Mouse (Mus musculus): Measurements from ENCODE around the gene Cadm4.
"Not testable (repeated sequence)": the region's sequence is repeated elsewhere in the genome, so short reads cannot be mapped to it uniquely, and the experiment has no call there.

Cadm4 gene

DNA sequence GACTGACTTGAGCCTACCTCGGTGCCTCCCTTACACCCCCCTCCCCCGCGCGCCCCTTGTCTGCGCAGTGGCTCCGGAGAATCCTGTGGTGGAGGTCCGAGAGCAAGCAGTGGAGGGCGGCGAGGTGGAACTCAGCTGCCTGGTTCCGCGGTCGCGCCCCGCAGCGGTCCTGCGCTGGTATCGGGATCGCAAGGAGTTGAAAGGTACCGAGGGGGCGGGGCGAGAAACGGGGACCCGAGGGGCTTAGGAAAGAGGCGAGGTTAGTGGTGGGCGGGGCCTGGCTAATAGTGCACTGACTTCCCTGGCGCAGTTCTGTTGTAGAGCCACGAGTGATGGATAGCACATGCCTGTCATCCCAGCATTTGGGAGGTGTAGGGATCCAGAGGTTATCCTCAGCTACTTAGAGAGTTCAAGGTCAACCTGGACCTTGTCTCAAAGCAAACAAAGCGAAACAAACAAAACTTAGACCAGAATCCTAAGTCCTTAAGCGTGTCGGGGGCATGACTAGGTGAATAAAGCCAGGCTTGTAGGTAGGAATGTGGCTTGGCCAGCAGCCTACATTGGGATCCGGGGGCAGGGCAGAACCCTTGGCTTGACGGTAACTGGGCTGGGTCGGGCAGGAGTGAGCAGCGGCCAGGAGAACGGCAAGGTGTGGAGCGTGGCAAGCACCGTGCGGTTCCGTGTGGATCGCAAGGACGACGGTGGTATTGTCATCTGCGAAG, 18.2 kb downstream of the Cadm4 start:
- in situ Hi-C loops (cut with MboI, MseI), result no loop called here

DNA sequence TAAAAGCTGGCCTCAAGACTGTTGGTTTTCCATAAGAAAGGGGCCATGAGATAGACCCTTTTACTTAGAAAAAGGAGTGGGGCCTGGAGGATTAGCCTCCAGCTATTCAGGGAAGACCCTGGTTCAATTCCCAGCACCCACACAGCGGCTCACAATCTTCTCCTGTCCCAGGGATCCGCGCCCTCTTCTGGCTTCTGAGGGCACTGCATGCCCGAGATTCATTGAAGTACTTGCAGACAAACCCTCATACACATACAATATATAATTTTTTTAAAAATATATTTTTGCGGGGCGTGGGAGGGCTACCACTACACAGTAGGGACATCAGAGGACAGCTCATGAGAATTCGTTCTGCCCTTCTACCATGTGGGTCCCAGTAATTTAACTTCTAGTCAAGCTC, 19.1 kb downstream of the Cadm4 start:
- in situ Hi-C loops (cut with MboI, MseI), result no loop called here

DNA sequence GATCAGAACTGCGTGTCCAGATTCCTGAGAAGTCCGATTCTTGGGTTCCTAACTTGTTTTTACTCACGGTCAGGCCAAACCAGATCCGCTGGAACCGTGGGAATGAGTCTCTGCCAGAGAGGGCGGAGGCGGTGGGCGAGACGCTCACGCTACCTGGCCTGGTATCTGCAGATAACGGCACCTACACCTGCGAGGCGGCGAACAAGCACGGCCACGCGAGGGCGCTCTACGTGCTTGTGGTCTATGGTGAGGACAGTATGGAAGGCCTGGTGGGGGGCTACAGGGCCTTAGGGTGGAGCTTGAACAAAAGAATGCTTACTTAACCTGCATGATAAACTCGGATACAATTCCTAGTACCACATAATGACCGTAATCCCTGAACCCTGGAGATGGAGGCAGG, 19.7 kb downstream of the Cadm4 start:
- in situ Hi-C loops (cut with MboI, MseI), result no loop called here

DNA sequence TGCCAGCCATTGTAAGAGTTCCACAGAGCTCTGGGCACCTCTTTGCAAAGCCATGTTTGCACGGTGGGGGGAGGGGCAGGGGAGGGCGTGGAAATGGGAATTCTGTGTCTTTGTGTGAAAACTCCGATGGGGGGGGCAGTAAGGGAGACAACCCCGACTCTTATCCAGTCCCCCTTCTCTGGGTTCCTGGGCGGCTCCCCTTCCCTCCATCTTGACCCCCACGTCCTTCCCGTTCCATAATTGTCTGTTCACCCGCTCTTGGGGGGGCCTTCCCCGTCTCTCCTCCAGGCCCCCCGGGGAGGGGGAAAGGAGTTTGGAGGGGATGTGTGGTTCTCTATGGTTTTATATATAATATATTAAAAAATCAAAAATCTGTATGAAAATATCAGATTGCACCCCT, 22.2 kb downstream of the Cadm4 start:
- in situ Hi-C loops (cut with MboI, MseI), result no loop called here

DNA sequence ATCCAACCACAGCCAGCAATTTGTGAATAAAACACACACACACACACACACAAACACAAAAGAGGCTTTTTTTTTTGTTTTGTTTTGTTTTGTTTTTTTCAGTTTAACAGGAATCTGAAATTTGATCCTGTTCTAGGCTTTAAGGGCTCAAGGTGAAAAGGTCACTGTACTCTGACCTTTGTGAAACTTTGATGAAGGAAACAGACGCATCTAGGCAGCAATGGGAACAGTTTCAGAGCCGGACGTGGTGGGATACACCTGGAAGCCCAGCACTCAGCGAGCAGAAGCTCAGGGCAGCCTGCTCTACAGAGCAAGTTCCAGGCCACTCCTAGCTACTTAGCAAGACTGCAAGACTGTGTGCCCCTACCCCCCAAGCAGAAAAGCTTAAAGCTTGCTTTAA, 23.0 kb downstream of the Cadm4 start:
- in situ Hi-C loops (cut with MboI, MseI), result no loop called here

DNA sequence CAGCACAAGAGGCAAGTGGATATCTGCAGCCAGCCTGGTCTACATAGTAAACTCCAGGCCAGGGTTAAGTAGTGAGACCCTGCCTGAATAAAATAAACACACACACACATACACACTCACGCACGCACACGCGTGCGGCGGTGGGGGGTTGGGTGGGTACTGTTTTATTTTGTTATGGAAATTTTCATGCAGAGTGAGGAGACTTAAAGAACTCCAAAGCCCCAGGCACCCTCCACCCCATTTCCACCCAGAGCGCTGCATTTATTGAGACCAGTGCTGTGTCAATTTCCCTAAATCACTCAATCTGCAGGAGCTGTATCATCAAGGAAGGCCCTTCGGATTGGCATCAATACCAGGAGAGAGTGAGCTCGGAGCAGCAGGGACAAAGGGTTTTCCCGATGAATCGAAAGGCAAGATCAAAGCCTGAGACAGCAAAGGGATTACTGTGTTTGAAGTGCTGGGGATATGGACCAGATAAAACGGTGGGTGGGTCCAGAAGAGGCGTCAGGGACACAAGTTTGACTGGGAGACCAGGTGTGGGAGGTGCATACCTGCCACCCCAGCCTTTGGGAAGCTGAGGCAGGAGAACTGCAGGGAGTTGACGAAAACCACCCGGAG, 23.7 kb downstream of the Cadm4 start:
- in situ Hi-C loops (cut with MboI, MseI), result no loop called here

DNA sequence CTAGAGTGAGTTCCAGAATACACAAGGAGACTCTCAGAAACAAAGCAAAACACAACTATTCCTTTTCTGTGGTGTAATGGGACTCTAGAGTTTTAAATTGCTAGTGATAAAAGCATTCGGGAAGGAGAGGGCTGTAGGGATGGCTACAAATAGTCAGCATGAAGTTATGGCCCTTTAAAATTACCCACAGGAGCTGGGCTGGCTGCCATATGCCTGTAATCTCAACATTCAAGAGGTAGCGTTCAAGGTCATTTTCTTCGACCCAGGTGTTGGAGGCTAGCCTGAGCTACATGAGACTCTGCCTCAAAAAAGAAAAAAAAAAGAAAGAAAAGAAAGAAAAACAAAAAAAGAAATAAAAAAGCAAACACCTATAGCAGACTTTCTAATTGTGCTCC, 24.2 kb downstream of the Cadm4 start:
- in situ Hi-C loops (cut with MboI, MseI), result no loop called here

DNA sequence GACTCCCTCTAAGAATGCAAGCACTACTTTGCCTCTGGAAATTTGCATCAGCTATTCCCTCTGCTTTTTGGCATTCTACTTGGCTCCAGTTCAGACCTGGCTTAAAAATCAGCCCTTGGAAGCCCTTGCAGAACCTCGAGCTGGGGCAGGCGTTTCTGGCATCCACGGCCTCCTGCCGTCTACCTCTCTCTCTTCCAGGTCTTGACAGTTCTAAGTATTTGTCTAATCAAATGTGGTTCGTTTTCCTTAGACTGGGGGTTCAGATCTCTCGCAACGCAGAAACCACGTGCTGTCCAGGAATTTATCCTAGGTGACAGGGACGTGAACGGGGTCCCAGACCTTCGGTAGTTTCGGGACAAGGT, 24.6 kb downstream of the Cadm4 start:
- in situ Hi-C loops (cut with MboI, MseI), result no loop called here

DNA sequence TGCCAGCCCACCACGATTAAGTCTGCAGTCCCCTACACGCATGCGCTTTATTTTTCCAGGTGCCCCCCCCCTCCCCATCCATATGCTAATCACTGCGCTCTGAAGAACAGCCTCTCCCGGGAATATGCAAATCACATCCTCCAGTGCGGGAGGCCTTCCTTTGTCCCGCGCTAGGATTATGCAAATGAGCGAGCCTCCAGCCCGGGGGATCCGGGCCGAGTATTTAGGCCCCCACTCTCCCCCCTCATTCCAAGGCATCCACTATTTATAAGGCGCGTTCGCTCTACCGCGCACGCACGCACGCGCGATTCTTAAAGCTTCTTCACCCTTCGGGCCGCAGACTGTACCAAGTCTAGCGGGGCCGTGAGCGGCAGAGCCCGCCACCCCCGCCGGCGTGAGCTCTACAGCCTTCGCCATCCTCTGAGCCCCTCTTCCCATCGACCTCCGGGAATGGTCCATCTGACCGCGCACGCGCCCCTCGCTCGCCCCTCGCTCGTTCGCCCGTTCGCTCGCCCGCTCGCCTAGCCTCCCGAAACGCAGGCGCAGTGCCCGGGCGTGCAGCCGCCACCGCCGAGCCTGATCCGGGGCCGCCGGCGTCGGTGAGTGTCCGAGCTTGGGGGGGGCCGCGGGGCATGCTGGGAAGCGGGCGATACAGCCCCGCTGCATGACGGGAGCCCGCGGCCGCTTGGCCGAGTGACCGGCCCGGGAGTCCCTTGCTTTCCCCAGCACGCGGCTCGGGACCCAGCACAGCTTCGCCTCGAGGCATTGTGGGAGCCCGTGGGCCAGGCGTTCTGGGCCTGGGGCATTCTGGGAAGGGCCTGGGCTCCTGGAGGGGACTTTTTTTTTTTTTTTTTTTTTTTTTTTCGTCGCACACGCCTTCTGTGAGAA, 25.3 kb downstream of the Cadm4 start, which contains the start of gene Zfp428:
Zfp428 (plus strand) TSS at position 169 of the 888 bp plus-strand sequence.
- in situ Hi-C loops (cut with MboI, MseI), result no loop called here

DNA sequence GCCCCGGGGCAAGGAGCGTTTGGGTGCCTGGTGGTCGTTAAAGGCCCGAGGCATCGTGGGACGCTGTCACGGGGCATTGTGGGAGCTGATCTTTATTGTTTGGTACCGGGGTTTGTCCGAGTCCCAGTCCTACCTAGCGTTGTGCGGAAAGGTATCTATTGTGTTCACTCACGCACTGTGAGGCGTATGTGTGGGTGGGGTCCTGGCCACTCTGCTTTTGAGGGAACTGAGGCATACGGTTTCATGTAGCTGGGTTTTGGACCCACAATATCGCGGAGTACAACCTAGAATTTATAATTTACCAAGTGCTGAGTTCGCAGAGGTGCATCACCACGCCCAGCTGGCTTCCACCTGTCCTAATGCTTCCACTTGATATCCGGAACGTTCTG, 25.9 kb downstream of the Cadm4 start:
- in situ Hi-C loops (cut with MboI, MseI), result no loop called here

DNA sequence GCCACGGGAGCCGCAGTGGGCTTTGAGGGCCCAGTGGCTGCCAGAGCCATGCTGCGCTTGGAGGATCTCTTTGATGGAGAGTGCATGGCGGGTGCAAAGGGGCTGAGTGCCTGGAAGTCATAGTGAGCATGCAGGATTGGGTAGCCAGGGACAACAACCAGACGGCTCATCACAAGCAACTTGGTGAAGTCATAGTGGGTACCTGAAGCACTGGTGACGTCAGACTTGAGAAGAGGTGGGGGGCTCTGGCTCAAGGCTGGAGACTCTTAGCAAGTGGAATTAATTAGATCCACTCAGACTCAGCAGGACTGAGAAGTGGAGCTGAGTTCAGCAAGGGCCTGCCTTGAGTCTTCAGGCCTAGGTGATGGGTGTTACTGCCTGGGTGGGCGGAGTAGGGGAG, 30.5 kb downstream of the Cadm4 start, which contains the start of gene AC161166.1:
AC161166.1 (minus strand) TSS at position 101 of the 400 bp plus-strand sequence.
- in situ Hi-C loops (cut with MboI, MseI), result no loop called here

DNA sequence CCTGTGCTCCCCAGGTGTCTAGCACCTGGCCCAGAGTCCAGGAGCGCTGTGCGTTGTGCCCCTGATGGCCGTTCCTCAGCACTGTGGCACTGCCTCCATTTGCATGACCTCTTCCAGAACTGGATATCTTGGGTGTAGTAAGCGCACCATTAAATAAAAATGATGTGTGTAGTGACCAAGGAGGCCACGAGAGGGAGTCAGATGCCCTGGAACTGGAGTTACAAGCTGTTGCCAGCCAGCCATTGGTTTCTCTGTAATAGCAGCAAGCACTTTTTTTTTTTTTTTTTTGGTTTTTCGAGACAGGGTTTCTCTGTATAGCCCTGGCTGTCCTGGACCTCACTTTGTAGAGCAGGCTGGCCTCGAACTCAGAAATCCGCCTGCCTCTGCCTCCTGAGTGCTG, 34.5 kb downstream of the Cadm4 start:
- in situ Hi-C loops (cut with MboI, MseI), result loop anchor here in 1 of 2 experiments (5.0 kb wide), 1 partner anchor 36 kb away; no protein-coding TSS in a partner anchor

DNA sequence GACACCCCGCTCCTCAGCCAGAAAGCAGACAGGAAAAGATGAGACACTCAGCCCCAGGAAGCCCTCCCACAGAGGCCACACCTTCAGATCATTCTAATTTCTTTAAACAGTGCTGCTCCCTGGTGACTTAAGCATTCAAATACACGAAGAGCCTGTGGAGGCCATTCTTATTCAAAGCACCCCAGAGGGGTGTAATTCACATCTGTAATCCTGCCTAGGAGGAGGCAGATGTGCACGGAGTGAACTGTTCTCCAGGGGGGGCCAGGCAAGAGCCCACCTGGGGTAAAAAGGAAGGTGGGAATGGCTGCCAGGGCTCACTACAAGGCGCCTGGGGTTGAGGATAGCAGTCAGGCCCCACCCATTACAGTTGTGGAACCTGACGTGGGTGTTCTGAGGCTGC, 35.3 kb downstream of the Cadm4 start:
- in situ Hi-C loops (cut with MboI, MseI), result loop anchor here in 1 of 2 experiments (5.0 kb wide), 1 partner anchor 35 kb away; no protein-coding TSS in a partner anchor

DNA sequence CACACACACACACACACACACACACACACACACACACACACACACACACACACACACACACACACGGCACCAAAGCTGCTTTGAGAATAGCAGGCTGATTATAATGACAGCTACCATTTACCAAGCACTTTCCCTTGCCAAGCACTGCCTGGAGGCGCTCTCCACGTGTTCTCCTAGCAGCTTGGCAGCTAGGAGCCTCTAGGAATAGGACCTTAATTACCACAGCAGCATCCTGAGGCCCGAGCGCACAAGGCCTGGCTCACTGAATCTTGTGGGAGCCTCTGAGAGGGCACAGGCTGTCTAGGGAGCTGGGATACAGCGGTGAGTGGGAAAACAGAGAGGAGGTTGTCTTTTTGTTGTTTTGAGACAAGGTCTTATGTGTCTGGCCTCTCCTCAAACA, 35.8 kb downstream of the Cadm4 start:
- in situ Hi-C loops (cut with MboI, MseI), result loop anchor here in 1 of 2 experiments (5.0 kb wide), 1 partner anchor 35 kb away; no protein-coding TSS in a partner anchor

DNA sequence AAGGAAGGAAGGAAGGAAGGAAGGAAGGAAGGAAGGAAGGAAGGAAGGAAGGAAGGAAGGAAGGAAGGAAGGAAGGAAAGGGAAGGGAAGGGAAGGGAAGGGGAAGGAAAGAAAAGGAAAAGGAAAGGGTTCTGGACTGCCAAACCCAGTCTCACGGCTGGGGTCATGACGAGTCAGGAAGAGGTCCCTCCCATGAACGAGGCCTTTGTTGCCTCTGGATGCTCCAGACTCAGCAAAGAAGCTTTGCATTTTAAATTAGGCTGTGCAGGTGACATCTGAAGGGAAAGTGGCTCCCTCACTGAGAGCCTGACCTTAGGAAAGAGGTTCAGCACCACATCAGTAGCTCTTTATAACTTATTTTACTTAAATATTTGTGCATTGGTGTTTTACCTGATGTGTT, 37.3 kb downstream of the Cadm4 start:
- in situ Hi-C loops (cut with MboI, MseI), result loop anchor here in 1 of 2 experiments (5.0 kb wide), 1 partner anchor 33 kb away; no protein-coding TSS in a partner anchor

DNA sequence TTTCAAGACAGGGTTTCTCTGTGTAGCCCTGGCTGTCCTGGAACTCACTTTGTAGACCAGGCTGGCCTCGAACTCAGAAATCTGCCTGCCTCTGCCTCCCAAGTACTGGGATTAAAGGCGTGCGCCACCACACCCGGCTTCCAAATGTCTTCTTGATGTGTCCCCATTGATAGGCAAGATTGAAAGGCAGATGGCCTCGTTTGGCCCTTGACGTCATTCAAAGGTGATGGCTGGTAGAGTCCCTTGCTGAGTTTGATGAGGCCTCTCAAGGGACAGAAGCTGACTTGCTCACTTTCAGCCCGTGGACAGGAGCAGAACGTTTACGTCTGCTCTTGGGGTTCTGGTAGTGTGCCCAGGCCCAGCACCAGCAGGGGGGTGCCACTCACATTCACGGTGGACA, 38.2 kb downstream of the Cadm4 start:
- in situ Hi-C loops (cut with MboI, MseI), result not testable (repeated sequence)

DNA sequence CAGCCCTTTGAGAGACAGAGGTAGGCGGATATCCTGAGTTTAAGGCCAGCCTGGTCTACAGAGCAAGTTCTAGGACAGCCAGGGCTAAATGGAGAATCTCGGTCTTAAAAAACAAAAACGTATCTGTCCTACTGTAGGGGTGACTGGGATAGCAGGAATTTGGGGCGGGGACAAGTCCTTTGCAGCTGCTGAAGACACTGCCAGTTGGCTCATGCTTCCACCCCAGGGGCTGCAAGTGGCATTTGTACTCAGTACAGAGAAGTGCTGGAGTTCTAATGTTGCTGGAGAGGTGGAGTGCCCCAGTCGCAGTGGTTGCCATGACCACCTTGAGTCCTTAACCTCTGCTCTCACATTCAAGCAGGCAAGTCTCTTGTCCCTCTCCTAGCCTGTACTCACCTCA, 41.0 kb downstream of the Cadm4 start:
- in situ Hi-C loops (cut with MboI, MseI), result no loop called here

DNA sequence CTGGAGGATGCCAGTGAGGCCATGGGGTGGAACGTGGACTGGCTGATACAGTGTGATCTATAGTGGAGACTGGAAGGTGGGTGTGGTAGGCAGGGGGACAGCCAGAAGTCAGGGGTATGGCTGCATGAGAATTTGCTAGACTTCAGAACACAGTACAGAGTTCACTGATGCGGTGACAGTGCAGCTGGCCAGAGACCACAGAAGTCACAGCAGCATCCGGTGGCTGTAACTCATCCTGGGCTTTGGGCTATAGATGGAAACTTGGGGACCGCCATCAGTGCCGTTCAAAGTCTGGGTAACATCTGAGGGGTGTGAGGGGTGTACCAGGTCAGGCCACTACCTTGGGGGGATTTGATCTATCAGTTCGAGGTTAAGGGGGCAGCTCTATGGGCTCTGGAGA, 41.9 kb downstream of the Cadm4 start:
- in situ Hi-C loops (cut with MboI, MseI), result no loop called here

DNA sequence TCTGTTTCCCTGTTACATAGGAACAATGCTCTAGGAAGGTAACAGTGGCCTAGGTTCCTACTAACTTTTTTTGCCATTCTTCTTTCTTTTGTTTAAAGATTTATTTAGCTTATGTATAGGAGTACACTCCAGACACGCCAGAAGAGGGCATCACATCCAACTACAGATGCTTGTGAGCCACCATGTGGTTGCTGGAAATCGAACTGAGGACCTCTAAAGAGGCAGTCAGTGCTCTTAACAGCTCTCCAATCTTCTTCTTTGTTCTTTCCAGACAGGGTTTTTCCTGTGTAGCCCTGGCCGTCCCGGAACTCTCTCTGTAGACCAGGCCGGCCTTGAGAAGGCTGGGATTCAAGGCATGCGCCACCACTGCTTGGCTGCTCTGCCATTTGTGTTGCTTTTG, 43.2 kb downstream of the Cadm4 start:
- in situ Hi-C loops (cut with MboI, MseI), result no loop called here

DNA sequence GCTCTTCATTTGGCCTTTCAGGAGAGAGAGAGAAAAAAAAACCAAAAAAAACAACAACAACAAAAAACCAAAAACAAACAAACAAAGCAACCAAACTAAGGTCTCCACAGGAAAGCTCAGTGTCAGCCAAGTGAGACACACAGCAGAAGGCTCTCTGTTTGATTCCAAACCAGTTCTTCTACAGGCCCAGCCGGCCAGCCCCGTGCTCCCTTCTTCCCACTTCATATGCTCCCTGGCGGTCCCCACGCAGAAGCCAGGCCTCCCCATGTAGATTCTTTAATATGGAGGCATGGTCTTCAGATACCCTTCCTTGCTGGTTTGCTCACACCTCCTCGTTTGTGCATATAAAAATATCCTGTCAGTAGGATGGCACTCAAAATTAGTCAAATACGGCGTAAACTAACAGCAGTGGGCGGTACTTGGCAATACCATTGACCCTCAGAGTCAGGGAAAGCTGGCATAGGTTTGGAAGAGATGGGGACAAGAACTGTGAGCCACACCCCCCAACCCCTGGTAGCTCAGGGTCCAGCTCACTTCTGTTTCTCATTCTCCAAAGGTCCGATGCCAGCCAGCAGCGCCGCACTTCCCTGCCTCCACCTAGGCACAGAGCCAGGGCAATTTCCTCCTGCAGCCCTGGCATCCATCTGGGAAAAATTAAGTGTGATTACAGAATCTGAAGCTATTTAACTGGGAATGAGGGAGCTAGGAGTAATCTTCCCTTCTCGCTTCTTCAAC, 44.0 kb downstream of the Cadm4 start:
- in situ Hi-C loops (cut with MboI, MseI), result no loop called here

DNA sequence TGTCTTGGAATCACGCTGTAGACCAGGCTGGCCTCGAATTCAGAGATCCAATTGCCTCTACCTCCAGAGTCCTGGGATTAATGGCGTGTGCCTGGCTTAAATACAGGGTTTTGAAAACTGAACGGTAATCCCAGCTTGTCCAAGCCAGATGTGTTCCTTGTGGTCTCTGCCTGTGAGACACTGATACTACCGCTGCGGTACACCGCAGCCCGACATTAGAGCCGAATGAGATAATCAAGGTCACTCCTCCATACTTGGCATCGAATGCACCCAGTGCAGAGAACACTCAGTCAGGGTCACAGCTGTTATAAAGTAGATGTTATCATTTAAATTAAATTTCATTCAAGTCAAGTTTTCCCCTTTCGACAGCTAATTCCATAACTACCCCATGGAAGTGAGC, 47.0 kb downstream of the Cadm4 start:
- in situ Hi-C loops (cut with MboI, MseI), result no loop called here
